In genomic region chr11:96776068-96776467, GRCm38 (mm10) we compare ENCODE assay signal across 9 mouse cellular contexts. TPM values are rescaled to one million over a fixed set of nuclear protein-coding genes. Genes with fewer than 3 reads are reported as not detected.
A peak's percentile ranks its signal among the peaks of the same experiment; 100 is the strongest.
DNase-seq lines count a peak whose midpoint lies in the region; ATAC-seq lines count a peak whose summit lies in the region.
"Had no signal": no experiment of that assay in that cellular context is flagged by ENCODE, and none has a peak within 500 bp of the region (broad histone marks: within the 10 kb centered on the region; RNA-seq: fewer than 3 reads in every experiment).

No protein-coding gene starts in this region.

- no peak for DNase-seq in heart, postnatal 25 days (ENCODE audit: low spot score)
- DNase-seq in 416B (ENCODE audit: low read depth): peak; percentile 45
- DNase-seq in urinary bladder, postnatal 25 days (ENCODE audit: low spot score): no peak
- no peak for DNase-seq in embryo, embryonic 10 days (ENCODE audit: low spot score)
- DNase-seq in kidney, adult 8-10 months: no peak
- DNase-seq: spleen, adult 18-20 months had no signal

- H3K27me3 ChIP-seq in heart, embryonic 11.5 days (ENCODE audit: control insufficient read depth, insufficient read depth, low read length): no peaks in the 10 kb centered on the region
- H3K27me3 ChIP-seq in forebrain, embryonic 13.5 days: no peaks in the 10 kb centered on the region
- no peaks in the 10 kb centered on the region for H3K27me3 ChIP-seq in liver, embryonic 15.5 days

- intact Hi-C loops in heart, postnatal 25 days (cut with DNase I): loop anchor here (2.0 kb wide), 2 partner anchors 15 kb away; no protein-coding TSS in a partner anchor

- WGBS in heart, embryonic 11.5 days (ENCODE audit: insufficient replicate concordance): 50% methylated on average over 3 of the region's 3 CpGs
- WGBS in forebrain, embryonic 13.5 days: 49% methylated on average over 3 of the region's 3 CpGs
- WGBS in liver, embryonic 15.5 days (ENCODE audit: insufficient replicate concordance): 54% methylated on average over 3 of the region's 3 CpGs

- peaks cover 8% of the 10 kb centered on the region for H3K36me3 ChIP-seq in heart, embryonic 11.5 days (ENCODE audit: control insufficient read depth, insufficient read depth, low read length)
- H3K36me3 ChIP-seq in forebrain, embryonic 13.5 days (ENCODE audit: poor library complexity, severe bottlenecking): peaks cover 33% of the 10 kb centered on the region
- peaks cover 23% of the 10 kb centered on the region for H3K36me3 ChIP-seq in liver, embryonic 15.5 days (replicated peaks)

- H3K9me3 ChIP-seq in heart, embryonic 11.5 days (replicated peaks; ENCODE audit: control insufficient read depth, low read length): no peaks in the 10 kb centered on the region
- H3K9me3 ChIP-seq in forebrain, embryonic 13.5 days (replicated peaks): no peaks in the 10 kb centered on the region
- H3K9me3 ChIP-seq in liver, embryonic 15.5 days (replicated peaks): no peaks in the 10 kb centered on the region

- ATAC-seq in heart, embryonic 11.5 days (replicated peaks; ENCODE audit: insufficient number of reproducible peaks, low FRiP score, low TSS enrichment): no peak
- no peak for ATAC-seq in forebrain, embryonic 13.5 days
- no peak for ATAC-seq in liver, embryonic 15.5 days (ENCODE audit: insufficient read depth)

- H3K4me2 ChIP-seq in heart, embryonic 11.5 days: peak overlapping the region; percentile 90
- peak overlapping the region; percentile 87 for H3K4me2 ChIP-seq in forebrain, embryonic 13.5 days
- H3K4me2 ChIP-seq in liver, embryonic 15.5 days: peak overlapping the region; percentile 85

- H3K27ac ChIP-seq in heart, embryonic 11.5 days (ENCODE audit: low read depth, low read length): no peak overlapping the region
- H3K27ac ChIP-seq in forebrain, embryonic 13.5 days: no peak overlapping the region
- H3K27ac ChIP-seq in liver, embryonic 15.5 days (replicated peaks): no peak overlapping the region

- H3K4me3 ChIP-seq in heart, embryonic 11.5 days (ENCODE audit: low read depth, low read length): no peak overlapping the region
- H3K4me3 ChIP-seq in forebrain, embryonic 13.5 days: peak overlapping the region; percentile 73; the same call in 1 of the 2 replicates
- peak overlapping the region; percentile 88 for H3K4me3 ChIP-seq in liver, embryonic 15.5 days (replicated peaks)

- no peak overlapping the region for H3K9ac ChIP-seq in heart, embryonic 11.5 days (ENCODE audit: low read depth, low read length)
- H3K9ac ChIP-seq in forebrain, embryonic 13.5 days: peak overlapping the region; percentile 76; the same call in 1 of the 2 replicates
- no peak overlapping the region for H3K9ac ChIP-seq in liver, embryonic 15.5 days

- H3K4me1 ChIP-seq in heart, embryonic 11.5 days (ENCODE audit: control insufficient read depth, insufficient read depth, low read length): peaks cover 6% of the 10 kb centered on the region; the same call in 1 of the 2 replicates
- peaks cover 25% of the 10 kb centered on the region for H3K4me1 ChIP-seq in forebrain, embryonic 13.5 days
- peaks cover 31% of the 10 kb centered on the region for H3K4me1 ChIP-seq in liver, embryonic 15.5 days (replicated peaks)

RNA-seq across cellular contexts. Expression of gene Snx11, which starts 1.3 kb away (rescaled TPM):
- polyA plus RNA-seq in heart, embryonic 11.5 days (2014; fragmentation: Nextera tagmentation; extraction: Ambion mirVana): 6.8 and 7.0 TPM in 2 replicates
- 10 to 100 TPM; 12.1 to 13.4 TPM for total RNA-seq in heart, postnatal 25 days (2021)
- polyA plus RNA-seq in forebrain, embryonic 13.5 days (2015; fragmentation: Nextera tagmentation; extraction: Ambion mirVana): 36.2 and 43.0 TPM in 2 replicates
- 8.6 and 8.7 TPM in 2 replicates for polyA plus RNA-seq in liver, embryonic 15.5 days (2015; fragmentation: Nextera tagmentation; extraction: Ambion mirVana)

RNA-seq across cellular contexts. Expression of gene Cbx1, which starts 12.9 kb away (rescaled TPM):
- polyA plus RNA-seq in heart, embryonic 11.5 days (2014; fragmentation: Nextera tagmentation; extraction: Ambion mirVana): 50.7 and 60.0 TPM in 2 replicates
- total RNA-seq in heart, postnatal 25 days (2021): 10 to 100 TPM; 36.6 to 39.0 TPM
- 156 and 175 TPM in 2 replicates for polyA plus RNA-seq in forebrain, embryonic 13.5 days (2015; fragmentation: Nextera tagmentation; extraction: Ambion mirVana)
- 26.1 and 29.8 TPM in 2 replicates for polyA plus RNA-seq in liver, embryonic 15.5 days (2015; fragmentation: Nextera tagmentation; extraction: Ambion mirVana)

RNA-seq across cellular contexts. Expression of gene Nfe2l1, which starts 53.7 kb away (rescaled TPM):
- 36.5 and 44.0 TPM in 2 replicates for polyA plus RNA-seq in heart, embryonic 11.5 days (2014; fragmentation: Nextera tagmentation; extraction: Ambion mirVana)
- 100 to 1,000 TPM; 346 to 370 TPM for total RNA-seq in heart, postnatal 25 days (2021)
- 49.0 and 56.2 TPM in 2 replicates for polyA plus RNA-seq in forebrain, embryonic 13.5 days (2015; fragmentation: Nextera tagmentation; extraction: Ambion mirVana)
- polyA plus RNA-seq in liver, embryonic 15.5 days (2015; fragmentation: Nextera tagmentation; extraction: Ambion mirVana): 18.8 and 20.8 TPM in 2 replicates
